Mouse (Mus musculus) layer of hippocampus, adult 2 months (tissue): Measurements from ENCODE around the gene Vsig4. TPM values are rescaled to one million over a fixed set of nuclear protein-coding genes. Genes with fewer than 3 reads are reported as not detected.
"Not testable (repeated sequence)": the region's sequence is repeated elsewhere in the genome, so short reads cannot be mapped to it uniquely, and the experiment has no call there.

Experiments
- DNase-seq, 2 experiments: peaks; one replicate each; pipeline ENCODE4 v3.0.0; 2022; ENCODE audit warnings: low spot score in 2 of 2
- H3K27ac ChIP-seq: fragments of 200-600 bp; 2 replicates; pipeline ENCODE4 v1.8.1; 2022
- H3K4me3 ChIP-seq: fragments of 200-600 bp; 2 replicates; pipeline ENCODE4 v1.8.1; 2022; ENCODE audit warnings: mild to moderate bottlenecking
- CTCF ChIP-seq: fragments of 200-600 bp; conservative IDR thresholded peaks from 2 replicates; pipeline ENCODE4 v1.8.1; 2022; ENCODE audit warnings: antibody characterized with exemption, mild to moderate bottlenecking, moderate library complexity
- long read RNA-seq, 2 experiments: library from polyadenylated mRNA; stranded (forward); transcript quantifications; one replicate each; pipeline ENCODE4 v2.0.0; 2021; ENCODE audit warnings: borderline mapping rate in 2 of 2
- microRNA-seq, 2 experiments: library from miRNA; unstranded; fragments of <30 nt; microRNA quantifications; one replicate each; pipeline ENCODE4 v1.2.0; 2021
- total RNA-seq, 2 experiments: library from RNA; stranded (reverse); gene quantifications; 2 replicates each; pipeline ENCODE4 v1.2.3; 2021

Vsig4 gene
- total RNA-seq = not detected
- long read RNA-seq, experiment 1 = 0 reads
- long read RNA-seq, experiment 2 = 0 reads

- Histone ChIP-seq H3K27ac (no peak within 1 kb of the TSS), H3K4me3 (no peak within 1 kb of the TSS)
- no peak for DNase-seq
- no peak for TF ChIP-seq CTCF
These were observed at the start of gene Vsig4 for GRCm38 (mm10) chrX:96293338-96293737. Vsig4 (minus strand) TSS chrX:96293438.

- no peak for TF ChIP-seq CTCF
- no peak for DNase-seq
- Histone ChIP-seq H3K4me3 (no peak overlapping the region), H3K27ac (no peak overlapping the region)
These were observed 45.9 kb upstream of the Vsig4 start for GRCm38 (mm10) chrX:96339108-96339507.

GRCm38 (mm10) chrX:96329764-96330163, 36.5 kb upstream of the Vsig4 start:
- no peak for DNase-seq
- no peak overlapping the region for H3K4me3 ChIP-seq
- no peak overlapping the region for H3K27ac ChIP-seq
- TF ChIP-seq CTCF = peak; percentile 70

GRCm38 (mm10) chrX:96256509-96256908, 36.7 kb downstream of the Vsig4 start:
- TF ChIP-seq CTCF = no peak
- Histone ChIP-seq H3K27ac (no peak overlapping the region), H3K4me3 (no peak overlapping the region)
- DNase-seq = no peak

- TF ChIP-seq CTCF = no peak
- Histone ChIP-seq H3K27ac (no peak overlapping the region), H3K4me3 (no peak overlapping the region)
- DNase-seq = no peak
These were observed 53.6 kb downstream of the Vsig4 start for GRCm38 (mm10) chrX:96239644-96240043.

GRCm38 (mm10) chrX:96239037-96239436, 54.2 kb downstream of the Vsig4 start:
- TF ChIP-seq CTCF = no peak
- Histone ChIP-seq H3K27ac (no peak overlapping the region), H3K4me3 (no peak overlapping the region)
- no peak for DNase-seq

GRCm38 (mm10) chrX:96235775-96236174, 57.5 kb downstream of the Vsig4 start:
- no peak for TF ChIP-seq CTCF
- DNase-seq = no peak
- no peak overlapping the region for H3K4me3 ChIP-seq

GRCm38 (mm10) chrX:96227030-96227429, 66.2 kb downstream of the Vsig4 start:
- no peak for TF ChIP-seq CTCF
- Histone ChIP-seq H3K27ac (no peak overlapping the region), H3K4me3 (no peak overlapping the region)
- no peak for DNase-seq

More at GRCm38 (mm10) chrX:96235775-96236174, 57.5 kb downstream of the Vsig4 start:
- no peak overlapping the region for H3K27ac ChIP-seq

- no peak overlapping the region for H3K4me3 ChIP-seq
- DNase-seq = no peak
- no peak for TF ChIP-seq CTCF
- H3K27ac ChIP-seq = no peak overlapping the region
These were observed 67.8 kb downstream of the Vsig4 start for GRCm38 (mm10) chrX:96225474-96225873.

- Histone ChIP-seq H3K27ac (no peak overlapping the region), H3K4me3 (no peak overlapping the region)
- no peak for TF ChIP-seq CTCF
- no peak for DNase-seq
These were observed 69.0 kb downstream of the Vsig4 start for GRCm38 (mm10) chrX:96224210-96224609.

- DNase-seq = no peak
- no peak for TF ChIP-seq CTCF
- H3K4me3 ChIP-seq = no peak overlapping the region
- H3K27ac ChIP-seq = no peak overlapping the region
These were observed 75.2 kb downstream of the Vsig4 start for GRCm38 (mm10) chrX:96218088-96218487.

- TF ChIP-seq CTCF = no peak
- no peak overlapping the region for H3K4me3 ChIP-seq
- no peak for DNase-seq
- no peak overlapping the region for H3K27ac ChIP-seq
These were observed 86.4 kb downstream of the Vsig4 start for GRCm38 (mm10) chrX:96206872-96207271.

- H3K27ac ChIP-seq, H3K4me3 ChIP-seq, DNase-seq: not testable (repeated sequence)
- TF ChIP-seq CTCF = peak; percentile 36
These were observed 88.1 kb downstream of the Vsig4 start for GRCm38 (mm10) chrX:96205143-96205542.

Small RNA genes within 50 kb of the gene (microRNA-seq; reads per million reads assigned to microRNA genes)
- gene Mir223 = 8.6 to 16.6 reads per million in 2 experiments

Other genes with a start within 250 kb of the Vsig4 start
- gene Msn, start 197.4 kb downstream of the Vsig4 start, total RNA-seq = 10 to 100 TPM; 16.7 to 19.0 TPM
- 1 to 10 TPM; 4.4 to 4.6 TPM for gene Heph, start 161.9 kb upstream of the Vsig4 start, total RNA-seq
- gene Hsf3, start 162.9 kb upstream of the Vsig4 start, total RNA-seq = under 1 TPM in 1 of 2 experiments, not detected in 1; 0.23 TPM